Mouse (Mus musculus) spleen, adult 18-20 months (tissue): ENCODE measurements around the gene Cdh16.
A peak's percentile ranks its signal among the peaks of the same experiment; 100 is the strongest.
"Not testable (repeated sequence)": the region's sequence is repeated elsewhere in the genome, so short reads cannot be mapped to it uniquely, and the experiment has no call there.

Experiments used
- DNase-seq, 2 experiments: peaks; one replicate each; pipeline ENCODE4 v3.0.0; 2022; ENCODE audit warnings: mixed read lengths in 2 of 2

The Cdh16 gene

DNA sequence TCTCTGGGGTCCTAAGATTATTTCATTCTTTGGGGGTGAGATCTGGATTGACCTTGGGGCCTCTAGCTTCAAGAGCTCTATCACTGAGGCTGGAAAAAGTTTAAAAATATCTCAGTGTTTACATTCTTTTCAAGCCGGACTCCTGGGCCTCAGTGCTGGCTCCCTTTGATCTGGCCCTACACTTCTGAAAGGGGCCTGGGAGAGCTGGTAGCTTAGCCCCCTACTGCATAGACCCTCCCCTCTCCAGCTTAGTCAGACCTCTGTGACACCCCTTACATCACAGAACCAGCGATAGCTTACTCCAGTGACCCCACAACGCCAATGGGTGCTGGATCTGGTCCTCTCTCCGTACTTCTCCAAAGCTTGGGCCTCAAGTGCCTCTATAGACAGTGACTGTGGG lies 12.6 kb downstream of the Cdh16 start:
- no peak for DNase-seq

- no peak for DNase-seq
Observed at GRCm38 (mm10) chr8:104610185-104610766, 13.9 kb downstream of the Cdh16 start.

DNA sequence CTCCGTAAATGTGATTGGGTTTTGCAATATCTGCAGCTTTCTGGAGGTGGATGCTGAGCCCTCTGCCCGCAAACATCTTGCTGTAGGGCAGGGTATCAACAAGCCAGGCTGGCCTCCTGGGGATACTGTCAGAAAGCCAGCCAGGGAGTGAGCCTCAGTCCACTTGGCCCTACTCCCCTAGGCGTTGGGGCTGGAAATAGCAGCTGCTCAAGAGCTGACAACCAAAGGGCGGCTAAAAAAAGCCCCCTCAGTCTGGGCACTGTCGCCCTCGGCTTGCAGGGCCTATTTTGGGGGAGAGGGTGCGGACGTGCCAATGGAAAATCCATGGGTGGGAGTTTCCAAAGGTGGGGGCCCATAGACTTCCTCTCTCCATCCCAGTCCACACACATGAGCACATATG lies 15.0 kb downstream of the Cdh16 start:
- no peak for DNase-seq

DNA sequence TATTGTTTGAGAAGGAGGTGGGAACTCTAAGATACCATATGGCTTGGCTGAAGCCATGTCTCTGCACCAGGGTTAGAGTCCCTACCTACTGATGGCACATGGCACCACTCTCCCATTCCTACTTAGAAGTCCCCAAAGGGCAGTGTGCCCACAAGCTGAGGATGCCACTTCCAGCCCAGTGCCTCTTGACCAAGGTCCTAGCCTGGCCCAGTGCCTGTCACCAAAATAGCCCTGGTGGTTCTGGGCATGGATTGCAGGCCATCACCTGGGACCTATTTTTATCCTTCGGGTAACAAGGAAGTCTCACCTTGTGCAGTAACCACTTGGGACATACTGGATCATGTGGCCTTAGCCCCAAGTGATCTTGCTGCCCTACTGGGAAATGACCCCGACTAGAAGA lies 16.3 kb downstream of the Cdh16 start:
- DNase-seq, result no peak

DNA sequence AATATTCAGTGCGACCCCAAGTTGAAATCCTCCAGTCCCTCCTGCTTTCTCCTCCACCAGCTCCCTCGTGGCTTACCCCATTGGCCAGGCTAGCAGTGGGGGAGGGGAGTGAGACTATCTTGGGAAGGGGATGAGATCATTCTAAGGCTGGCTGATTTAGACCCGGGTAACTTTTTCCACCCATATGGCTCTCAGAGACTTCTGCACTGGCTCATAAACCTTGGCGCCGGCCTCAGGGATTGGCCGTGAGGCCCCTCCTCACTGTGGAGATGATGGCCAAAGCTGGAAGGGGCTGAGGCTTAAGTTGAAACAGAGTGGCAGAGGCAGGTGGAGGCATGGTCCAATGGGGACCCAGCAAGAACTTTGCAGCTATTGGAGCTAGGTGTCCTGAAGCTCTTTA lies 17.9 kb downstream of the Cdh16 start:
- no peak for DNase-seq

DNA sequence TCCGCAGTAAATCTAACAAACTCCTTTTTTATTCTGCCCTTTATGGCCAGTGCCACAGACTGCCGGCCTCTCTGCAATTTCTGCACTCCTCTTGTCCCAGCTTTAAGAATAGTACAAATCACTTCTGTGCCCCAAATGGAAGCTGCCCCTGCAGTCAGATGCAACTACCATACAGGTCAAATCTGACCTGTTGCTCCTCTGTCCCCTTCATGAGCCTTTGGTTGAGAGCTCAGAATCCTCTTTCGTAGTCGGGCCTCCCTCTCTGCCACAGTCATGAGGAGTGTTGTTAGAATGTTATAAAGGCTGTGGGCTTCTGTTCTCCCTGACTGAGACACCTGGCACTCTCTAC lies 21.0 kb downstream of the Cdh16 start:
- DNase-seq, result no peak

GRCm38 (mm10) chr8:104602468-104603244 lies 21.5 kb downstream of the Cdh16 start:
- DNase-seq, result peak; percentile 64 to 74

DNA sequence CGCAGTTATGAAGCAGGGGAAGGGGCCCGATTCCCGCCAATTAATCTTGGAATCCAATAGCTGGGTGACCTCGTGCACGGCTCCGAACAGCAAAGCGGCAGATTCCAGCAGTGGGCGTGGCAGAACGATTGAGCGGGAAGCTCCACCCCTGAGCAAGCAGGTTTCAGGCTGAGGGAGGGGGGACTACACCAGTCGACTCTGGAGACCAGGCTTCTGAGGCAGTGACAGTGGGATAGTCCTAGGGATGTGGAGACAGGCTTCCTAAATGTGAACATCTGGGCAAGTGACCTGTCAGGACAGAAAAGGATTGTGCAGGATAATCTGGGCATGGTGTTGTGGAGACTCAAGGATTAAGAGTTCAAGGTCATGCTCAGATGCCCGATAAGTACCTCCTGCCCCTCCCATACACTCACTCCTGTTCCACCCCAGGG lies 22.2 kb downstream of the Cdh16 start:
- DNase-seq, result no peak

GRCm38 (mm10) chr8:104601386-104601785 lies 22.8 kb downstream of the Cdh16 start:
- DNase-seq, result no peak

- no peak for DNase-seq
Observed at GRCm38 (mm10) chr8:104598496-104598895, 25.7 kb downstream of the Cdh16 start.

DNA sequence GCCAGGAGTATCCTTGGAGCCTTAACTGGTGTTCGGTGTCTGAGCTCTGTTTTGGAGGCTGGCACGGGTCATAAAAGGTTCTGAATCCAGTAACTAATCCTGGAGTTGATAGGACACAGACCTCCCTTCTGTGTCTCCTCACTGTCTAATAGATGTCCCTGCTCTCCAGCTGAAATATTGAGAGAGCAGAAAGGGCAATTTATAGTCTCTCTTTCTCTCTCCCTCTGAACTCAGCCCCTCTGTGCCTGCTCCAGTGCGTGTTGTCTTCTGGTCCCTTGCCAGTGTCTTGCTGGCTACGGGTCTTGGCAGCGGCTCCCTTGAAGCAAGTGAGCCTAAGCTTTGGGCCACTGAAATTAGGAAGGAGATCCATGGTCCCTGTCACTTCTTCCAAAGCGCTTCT lies 26.5 kb downstream of the Cdh16 start:
- no peak for DNase-seq

GRCm38 (mm10) chr8:104595773-104596536 lies 28.2 kb downstream of the Cdh16 start:
- no peak for DNase-seq

DNA sequence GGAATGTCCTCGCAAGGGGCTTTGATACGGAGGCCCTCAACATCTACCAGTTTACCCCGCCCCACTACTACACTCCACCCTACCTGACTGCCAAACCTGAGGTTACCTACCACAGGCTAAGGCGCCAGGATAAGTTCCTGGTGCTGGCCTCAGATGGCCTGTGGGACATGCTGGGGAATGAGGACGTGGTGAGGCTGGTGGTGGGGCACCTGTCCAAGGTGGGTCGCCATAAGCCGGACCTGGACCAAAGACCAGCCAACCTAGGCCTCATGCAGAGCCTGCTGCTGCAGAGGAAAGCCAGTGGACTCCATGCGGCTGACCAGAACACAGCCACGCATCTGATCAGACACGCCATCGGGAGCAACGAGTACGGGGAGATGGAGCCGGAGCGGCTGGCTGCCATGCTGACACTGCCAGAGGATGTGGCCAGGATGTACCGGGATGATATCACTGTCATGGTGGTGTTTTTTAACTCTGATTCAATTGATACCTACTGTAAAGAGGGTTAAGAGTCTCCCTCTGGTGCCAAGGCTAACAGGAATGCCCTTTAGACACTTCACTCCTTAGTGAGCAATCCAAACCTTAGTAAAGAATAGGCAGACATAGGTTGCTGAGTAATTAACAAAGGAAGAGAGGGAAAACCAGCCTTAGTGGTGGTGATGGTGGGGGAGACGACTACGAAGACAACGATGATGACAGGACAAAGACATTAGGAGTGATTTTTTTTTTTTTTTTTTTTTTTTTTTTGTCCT lies 29.4 kb downstream of the Cdh16 start:
- DNase-seq, result no peak

- no peak for DNase-seq
Observed at GRCm38 (mm10) chr8:104593536-104594325, 30.5 kb downstream of the Cdh16 start.

DNA sequence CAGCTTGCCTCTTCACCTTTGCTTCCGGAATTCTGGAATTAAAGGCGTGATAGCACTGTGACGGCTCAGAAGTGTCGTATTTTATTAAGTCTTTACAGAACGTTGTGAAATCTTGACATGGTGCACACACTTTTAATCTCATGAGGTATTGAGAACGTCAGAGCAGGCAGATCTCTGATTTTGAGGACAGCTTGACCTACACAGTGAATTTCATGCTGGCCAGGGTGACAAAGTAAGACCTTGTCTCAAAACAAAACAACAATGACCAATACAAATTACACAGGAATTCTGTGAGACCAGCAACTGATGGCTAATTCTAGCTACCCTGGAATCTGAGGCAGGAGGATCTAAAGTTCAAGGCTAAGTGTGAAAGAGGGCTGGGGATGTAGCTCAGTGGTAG lies 31.6 kb downstream of the Cdh16 start:
- DNase-seq, result no peak

DNA sequence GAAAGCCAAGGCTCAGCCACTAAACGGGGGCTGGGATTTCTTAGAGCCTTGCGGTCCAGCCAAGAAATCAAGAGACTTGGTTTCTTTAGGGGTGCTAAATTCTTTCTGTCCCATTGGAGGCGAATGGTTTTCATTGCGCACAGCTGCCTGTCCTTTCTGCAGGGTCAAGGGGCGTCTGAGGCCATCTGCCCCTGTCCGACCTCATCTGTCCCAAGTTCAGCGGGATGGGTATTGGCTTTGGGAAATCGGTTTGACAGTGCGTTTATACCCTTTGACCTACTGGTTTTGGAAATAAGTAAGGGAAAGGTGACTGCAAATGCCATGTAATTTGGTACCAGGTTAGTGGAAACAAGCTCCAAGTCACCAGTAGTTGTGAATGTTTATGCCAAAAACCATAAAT lies 32.3 kb downstream of the Cdh16 start:
- DNase-seq, result no peak

GRCm38 (mm10) chr8:104591133-104591834 lies 32.9 kb downstream of the Cdh16 start, which contains the start of gene Pdp2:
Gene Pdp2 (plus strand): TSS chr8:104591451.
- DNase-seq, result peak; percentile 86 to 88

GRCm38 (mm10) chr8:104590284-104590683 lies 33.9 kb downstream of the Cdh16 start:
- no peak for DNase-seq

DNA sequence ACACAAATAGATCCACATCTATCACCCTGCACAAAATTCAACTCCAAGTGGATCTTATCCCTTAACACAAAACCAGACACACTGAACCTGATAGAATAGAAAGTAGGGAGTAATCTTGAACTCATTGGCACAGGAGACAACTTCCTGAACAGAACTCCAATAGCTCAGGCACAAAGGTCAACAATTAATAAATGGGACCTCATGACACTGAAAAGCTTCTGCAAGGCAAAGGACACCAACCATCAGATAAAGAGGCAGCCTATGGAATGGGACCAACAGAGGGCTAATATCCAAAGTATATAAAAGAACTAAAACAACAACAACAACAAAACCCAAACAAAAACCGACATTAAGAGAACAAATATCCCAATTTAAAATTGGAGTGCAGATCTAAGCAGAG lies 39.7 kb downstream of the Cdh16 start:
- DNase-seq, result no peak

DNA sequence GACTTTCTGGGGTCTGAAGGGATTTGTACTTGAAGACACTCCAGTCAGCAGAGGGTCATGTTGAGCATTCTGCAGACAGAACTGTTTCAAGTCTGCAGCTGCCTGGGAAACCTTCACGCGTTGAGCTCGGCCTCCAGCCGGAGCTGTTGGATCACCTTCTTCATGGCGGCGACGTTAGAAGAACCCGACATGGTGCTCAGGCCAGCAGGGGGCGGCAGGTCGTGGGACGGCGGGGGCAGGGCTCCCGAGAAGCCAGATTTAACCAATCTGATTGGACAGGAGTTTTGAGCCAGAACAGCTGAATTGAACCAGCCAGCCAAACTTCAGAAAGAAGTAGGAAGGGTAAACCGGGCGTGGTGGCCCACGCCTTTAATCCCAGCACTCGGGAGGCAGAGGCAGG lies 46.6 kb downstream of the Cdh16 start:
- not testable (repeated sequence) for DNase-seq

DNA sequence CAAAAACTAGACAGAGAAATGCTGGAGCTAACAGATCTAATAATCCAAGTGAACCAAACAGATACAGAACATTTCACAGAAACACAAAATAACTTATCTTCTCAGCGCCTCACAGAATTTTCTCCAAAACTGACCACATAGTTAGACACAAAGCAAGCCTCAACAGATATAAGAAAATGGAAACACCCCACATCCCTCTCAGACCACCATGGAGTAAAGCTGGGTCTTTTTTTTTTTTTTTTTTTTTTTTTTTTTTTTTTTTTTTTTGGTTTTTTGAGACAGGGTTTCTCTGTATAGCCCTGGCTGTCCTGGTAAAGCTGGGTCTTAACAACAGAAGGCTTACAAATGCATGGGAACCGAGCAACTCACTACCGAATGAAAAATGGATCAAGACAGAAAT lies 47.4 kb downstream of the Cdh16 start:
- no peak for DNase-seq
